ENCODE assay signal across 8 mouse cellular contexts in the genomic region with DNA sequence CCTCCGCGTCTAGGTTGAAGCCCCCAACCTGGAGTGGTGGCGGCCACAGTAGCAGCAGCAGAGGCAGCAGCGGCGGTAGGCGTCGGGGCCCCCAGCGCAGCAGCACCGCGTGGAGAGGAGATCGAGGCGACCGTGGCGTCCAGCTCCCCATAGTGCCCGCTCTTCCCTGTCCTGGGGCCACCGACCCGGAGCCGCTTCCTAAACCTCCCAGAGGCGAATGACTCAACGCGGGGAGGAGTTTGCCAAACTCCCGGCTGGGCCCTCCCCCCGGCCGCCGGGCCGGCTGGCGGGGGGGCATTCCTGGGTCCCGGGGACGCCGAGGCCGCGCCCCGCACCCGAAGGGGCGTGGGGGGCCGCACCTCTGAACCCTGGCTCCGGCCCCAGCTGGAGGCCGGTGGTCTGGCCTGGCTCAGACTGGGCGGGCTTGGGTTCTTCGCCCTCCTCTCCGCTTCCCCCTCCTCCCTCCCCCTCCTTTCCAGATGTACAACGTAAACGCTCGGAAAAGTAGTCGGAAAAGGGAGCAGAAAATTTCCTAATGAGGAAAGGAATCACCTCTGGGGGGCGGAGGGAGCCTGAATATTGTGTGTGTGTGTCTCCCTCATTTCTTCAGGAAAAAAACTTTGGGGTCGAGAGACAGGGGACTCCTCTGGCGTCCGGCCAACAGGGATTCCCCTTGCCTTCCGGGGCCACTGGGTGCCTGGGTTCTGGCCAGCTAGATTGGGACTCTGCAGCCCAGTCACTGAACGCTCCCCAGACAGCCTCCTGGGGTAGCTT. TPM values are rescaled to one million over a fixed set of nuclear protein-coding genes. Genes with fewer than 3 reads are reported as not detected.
DNase-seq lines count a peak whose midpoint lies in the region; ATAC-seq lines count a peak whose summit lies in the region.

A gene (minus strand): TSS at position 388 of the 774 bp plus-strand sequence.

- DNase-seq in urinary bladder, adult 18-20 months (ENCODE audit: low spot score in 2 of 2), result peak; percentile 80 to 82
- DNase-seq in urinary bladder, postnatal 10 days (ENCODE audit: low spot score), result no peak
- DNase-seq in forebrain, embryonic 10.5 days (ENCODE audit: extremely low spot score, low spot score), result peak; percentile 66
- DNase-seq in heart, postnatal 10 days, result peak; percentile 88 to 89
- peak; percentile 79 to 86 for DNase-seq in kidney, postnatal 4 days
- DNase-seq in splenic B cell, adult 2 months (ENCODE audit: low read depth, low spot score), result peak; percentile 21
- DNase-seq in frontal cortex, postnatal 14 days (ENCODE audit: low spot score in 2 of 2), result no peak

- no peaks in the 10 kb centered on the region for H3K27me3 ChIP-seq in forebrain, embryonic 10.5 days (ENCODE audit: poor library complexity, severe bottlenecking)
- H3K27me3 ChIP-seq in splenic B cell, adult 2 months (ENCODE audit: control insufficient read depth, insufficient read depth, low read length, poor library complexity, severe bottlenecking), result no peaks in the 10 kb centered on the region

- no peak for ATAC-seq in megakaryocyte-erythroid progenitor cell, adult 5-6 weeks (replicated peaks; ENCODE audit: low FRiP score, low TSS enrichment, poor library complexity, severe bottlenecking)

- peak within 1 kb of the TSS; percentile 94 for H3K27ac ChIP-seq in forebrain, embryonic 10.5 days

- peak within 1 kb of the TSS; percentile 84 for H3K4me3 ChIP-seq in forebrain, embryonic 10.5 days

- no peaks in the 10 kb centered on the region for H3K36me3 ChIP-seq in forebrain, embryonic 10.5 days (replicated peaks)
- H3K36me3 ChIP-seq in splenic B cell, adult 2 months (ENCODE audit: control insufficient read depth, insufficient read depth, low read length, poor library complexity, severe bottlenecking), result no peaks in the 10 kb centered on the region

- intact Hi-C loops in heart, postnatal 10 days (cut with DNase I), result loop anchor here (1.0 kb wide), 2 partner anchors 17 to 22 kb away; no protein-coding TSS in a partner anchor

- under 1% methylated on average over 51 of the region's 51 CpGs for WGBS in forebrain, embryonic 10.5 days

- H3K4me1 ChIP-seq in forebrain, embryonic 10.5 days, result peaks cover 50% of the 10 kb centered on the region

- H3K9me3 ChIP-seq in forebrain, embryonic 10.5 days, result no peaks in the 10 kb centered on the region

RNA-seq across cellular contexts. Expression of the gene that starts here (rescaled TPM):
- 22.8 and 25.6 TPM in 2 replicates for polyA plus RNA-seq in forebrain, embryonic 10.5 days (2016; fragmentation: Nextera tagmentation; extraction: Ambion mirVana)
- total RNA-seq in heart, postnatal 10 days (2021), result 100 to 1,000 TPM in 1 of 2 experiments, 10 to 100 TPM in 1; 89.4 to 101 TPM
- 51.5 and 56.4 TPM in 2 replicates for total RNA-seq in megakaryocyte-erythroid progenitor cell, adult 5-6 weeks (2014; fragmentation: Nextera tagmentation)
- total RNA-seq in megakaryocyte-erythroid progenitor cell, adult 5-6 weeks (2017), result 11.5 and 11.8 TPM in 2 replicates

Comparison
In these comparisons a context has a peak if more than half of its experiments do, and no peak if none do; other contexts are left out.
1. DNase-seq: peak in urinary bladder, adult 18-20 months (2 of 2), forebrain, embryonic 10.5 days (single experiment), heart, postnatal 10 days (2 of 2), kidney, postnatal 4 days (2 of 2) and splenic B cell, adult 2 months (single experiment); none in urinary bladder, postnatal 10 days (single experiment) and frontal cortex, postnatal 14 days (0 of 2).